Mouse (Mus musculus) c-Kit-positive CD71-positive TER-119-negative erythroid progenitor cells, embryonic 14.5 days (primary cell): ENCODE results near the gene Gnat3.

ENCODE experiments used
- DNase-seq: peaks from one replicate; pipeline ENCODE4 v3.0.0-alpha.2; 2013; ENCODE audit warnings: low read depth

Gene Gnat3

DNA sequence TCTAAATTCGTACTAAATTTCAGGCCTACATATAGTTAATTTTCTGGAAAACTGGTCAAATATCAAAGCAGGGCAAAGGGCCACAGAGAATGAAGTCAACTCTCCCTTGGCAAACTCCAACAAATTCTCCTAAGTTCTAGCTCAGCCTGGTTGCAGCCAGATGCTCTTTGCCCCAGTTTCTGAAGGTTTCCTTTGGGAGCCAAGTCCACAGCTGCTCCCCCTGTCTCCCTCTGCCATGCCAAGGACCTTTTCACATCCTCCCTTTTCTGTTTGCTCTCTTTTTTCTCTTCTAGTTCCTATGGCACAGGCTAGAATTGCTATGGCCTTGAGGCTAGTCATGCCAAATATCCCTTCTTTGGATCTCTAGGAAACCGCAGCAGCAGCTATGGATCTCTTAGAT, 43.8 kb downstream of the Gnat3 start:
- DNase-seq = no peak

DNA sequence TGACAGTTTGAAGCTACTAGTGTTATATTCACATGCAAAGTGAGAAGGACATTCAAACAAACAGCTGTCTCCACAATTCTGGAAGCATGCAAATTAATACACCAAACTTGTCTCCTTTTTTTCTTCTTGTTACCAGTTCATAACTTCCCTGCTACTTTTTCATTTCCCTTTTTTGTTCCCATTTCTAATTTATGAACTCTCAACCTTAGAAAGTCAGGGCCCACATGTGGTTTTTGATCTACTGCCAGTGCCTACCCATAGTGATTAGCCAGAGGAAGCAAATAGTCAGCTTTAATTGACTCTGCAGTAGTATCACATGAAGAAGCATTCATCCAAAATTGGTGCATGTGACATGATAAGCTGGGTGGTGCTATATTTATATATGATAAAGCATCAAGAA, 44.7 kb downstream of the Gnat3 start:
- no peak for DNase-seq

DNA sequence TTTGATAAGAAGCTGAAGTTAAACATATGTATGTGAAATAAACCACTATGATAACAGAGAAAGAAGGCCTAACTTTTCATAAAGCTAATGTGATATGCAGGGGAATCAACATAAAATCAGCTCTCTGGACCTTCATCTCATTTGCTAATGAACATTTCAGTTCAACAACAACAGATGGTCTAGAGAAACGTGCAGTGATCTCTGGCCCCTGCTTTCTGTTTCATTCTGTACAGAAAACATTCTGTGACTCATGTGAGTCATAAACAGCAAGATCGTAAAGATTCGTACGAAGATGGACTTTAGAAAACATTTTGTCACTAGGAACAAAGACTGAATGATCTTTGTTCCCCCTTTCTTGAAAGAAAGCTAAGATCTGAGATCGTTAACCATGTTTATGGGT, 48.0 kb downstream of the Gnat3 start:
- DNase-seq = no peak

DNA sequence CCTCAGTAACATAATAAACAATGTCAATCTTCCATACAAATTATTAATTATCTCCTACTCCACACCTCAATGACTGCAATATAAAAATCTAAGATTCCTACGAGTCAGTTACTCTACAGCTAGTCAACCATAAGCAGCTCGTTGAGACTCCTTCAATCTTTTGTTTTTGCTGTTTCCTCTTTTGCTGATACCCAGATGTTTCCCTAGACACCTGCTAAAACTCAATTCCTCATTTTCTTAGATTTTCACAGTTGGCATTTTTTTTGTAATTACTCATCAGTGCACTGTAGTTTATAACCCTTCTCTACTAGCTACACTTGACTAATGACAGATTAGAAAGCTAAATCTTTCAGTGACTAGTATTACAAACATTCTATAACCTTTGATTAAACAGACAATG, 50.8 kb downstream of the Gnat3 start:
- DNase-seq = no peak

DNA sequence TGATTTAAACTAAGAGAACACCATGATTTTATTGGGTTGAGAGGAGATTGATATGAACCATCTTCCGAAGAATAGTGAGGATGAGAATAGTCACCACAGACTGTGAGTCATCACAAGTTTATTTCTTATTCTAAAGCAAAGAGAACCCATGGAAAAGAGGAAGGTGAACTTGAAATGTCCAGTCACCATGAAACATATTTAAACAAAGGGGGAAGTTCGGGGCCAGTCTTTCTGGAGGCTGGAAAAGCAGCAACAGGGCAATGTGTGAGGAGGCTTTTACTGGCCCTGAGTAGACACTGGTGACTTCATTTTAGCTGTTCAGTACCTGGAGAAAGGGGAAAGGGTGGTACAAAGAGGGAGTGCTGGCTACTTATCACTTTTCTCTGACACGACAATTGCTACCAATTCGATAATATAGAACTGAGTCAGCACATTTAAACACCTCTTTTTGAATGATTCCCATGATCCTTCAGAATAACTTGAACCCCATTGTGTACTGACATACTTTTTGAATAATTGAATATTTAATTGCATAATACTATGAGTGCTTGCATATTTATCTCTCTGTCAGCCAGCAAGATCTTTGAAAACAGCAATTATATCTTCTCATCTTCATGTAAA, 52.0 kb downstream of the Gnat3 start:
- DNase-seq = no peak

DNA sequence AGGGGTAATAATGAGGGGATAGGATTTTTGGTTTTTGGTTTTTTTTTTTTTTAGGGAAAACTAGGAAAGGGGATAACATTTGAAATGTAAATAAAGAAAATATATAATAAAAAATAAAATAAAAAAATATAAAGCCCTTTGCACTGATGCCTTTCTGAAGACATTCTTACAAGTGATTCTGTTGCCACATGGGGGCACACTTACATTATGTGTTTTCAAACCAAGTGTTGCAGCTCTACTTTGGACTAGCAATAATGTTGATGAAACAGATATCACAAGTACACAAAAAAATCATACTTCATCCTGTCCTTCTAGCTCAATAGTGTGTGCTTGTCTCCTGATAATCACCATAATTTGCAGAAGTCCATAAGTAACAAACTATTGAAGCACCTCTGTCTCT, 61.0 kb downstream of the Gnat3 start:
- DNase-seq = no peak

DNA sequence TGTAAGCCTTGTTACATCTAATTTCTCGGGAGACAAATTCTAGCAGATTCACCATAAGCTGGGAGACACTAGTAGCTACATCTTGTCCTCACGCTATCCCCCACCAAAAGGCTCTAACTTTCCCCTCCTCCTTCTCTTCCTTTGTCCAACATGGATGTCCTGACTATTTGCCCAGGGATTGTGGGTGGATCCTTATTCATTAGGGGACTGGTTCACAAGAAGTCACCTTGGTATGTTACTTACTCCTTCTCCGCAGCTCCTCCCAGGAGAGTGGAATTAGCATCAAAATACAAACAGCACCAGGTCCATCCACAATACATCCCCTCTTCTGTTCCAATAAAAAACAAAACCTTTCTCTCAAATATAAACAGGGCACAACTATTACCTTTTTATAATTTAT, 65.2 kb downstream of the Gnat3 start:
- no peak for DNase-seq

DNA sequence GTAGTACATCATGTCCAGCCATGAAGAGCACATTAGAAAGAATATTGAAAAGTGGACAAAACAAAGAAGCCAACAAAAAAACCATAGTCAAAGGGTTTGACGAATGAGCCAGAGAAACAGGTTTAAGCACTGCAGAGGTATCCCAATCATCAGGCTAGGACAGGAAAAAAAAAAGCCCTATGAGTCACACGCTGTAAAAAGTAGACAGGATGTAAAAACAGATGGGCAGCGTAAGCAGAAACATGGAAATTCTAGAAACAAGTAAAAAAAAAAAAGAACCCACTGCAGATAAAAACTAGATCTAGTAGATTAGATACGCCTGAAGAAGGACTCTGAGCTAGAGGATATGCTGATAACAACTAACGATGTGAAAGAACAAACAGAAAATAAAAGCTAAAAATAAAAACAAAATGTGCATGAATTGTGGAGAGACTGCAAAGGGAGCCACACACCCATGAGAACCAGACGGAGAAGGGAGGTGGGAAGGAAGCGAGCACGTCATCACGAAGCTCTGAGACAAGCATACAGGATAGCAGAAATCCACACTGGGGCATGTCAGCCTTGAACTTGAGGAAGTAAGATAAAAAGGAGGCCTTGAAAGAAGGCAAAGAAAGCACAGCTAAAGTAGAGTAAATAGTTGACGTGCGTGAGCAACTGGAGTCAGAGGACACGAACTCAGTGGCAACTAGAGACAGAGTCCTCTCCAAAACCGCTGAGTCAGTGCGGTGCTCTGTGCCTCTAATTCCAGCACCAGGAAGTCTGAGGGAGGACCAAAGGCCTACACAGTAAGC, 73.7 kb downstream of the Gnat3 start:
- DNase-seq = no peak

DNA sequence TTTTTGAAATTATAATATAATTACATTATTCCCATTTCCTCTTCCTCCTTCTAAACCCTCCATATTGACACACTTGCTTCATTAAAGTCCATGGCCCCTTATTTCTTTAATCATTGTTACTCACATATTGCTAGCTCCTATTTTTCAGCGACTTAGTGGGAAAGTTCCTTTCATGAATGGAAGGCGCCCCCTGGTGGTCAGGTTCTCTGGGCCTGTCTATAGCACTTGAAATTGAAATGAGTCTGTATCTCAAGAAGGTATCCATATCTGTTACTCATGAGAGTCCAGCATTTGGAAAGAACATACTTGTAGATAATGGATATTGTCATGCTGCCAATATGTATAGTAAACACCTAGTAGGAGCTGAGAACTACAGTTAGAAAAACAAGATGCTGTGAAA, 80.7 kb downstream of the Gnat3 start:
- peak; percentile 40 for DNase-seq

DNA sequence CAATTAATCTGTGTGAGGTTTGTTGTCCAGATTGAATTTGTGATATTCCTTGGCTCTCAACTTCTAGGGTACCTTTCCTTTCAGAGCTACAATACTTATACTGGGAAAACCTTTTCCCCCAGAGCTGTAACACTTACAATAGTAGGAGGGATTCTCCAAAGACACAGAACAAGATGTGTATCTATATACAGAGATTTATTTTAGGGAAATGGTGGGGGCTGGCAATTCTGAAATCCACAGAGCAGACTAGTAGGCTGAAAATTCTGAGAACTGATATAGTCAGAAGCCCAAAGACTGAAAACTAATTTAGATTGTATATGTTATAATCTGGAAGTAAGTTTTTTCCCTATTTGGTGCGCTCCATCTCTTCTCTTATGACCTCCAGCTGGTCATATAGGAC, 86.5 kb downstream of the Gnat3 start:
- no peak for DNase-seq

DNA sequence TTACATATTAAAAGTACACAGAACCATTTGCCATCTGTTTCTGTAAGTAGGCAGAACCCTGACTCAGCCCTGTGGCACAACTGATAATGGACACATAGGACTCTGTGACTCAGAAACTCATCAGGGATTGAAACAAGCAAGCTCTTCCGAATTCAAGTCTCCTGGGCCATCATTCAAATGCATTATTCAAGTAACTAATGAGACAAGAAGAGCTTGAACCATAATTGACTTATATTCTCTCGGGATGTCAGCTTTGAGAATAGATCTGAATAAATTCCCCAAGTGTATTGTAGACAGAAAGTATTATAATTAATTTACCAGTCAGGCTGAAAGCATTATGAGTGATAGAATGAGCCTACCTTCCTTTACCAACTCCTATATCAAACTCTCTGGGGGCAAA, 93.0 kb downstream of the Gnat3 start:
- no peak for DNase-seq
